Mouse (Mus musculus): ENCODE data around the gene 2900026A02Rik. TPM values are rescaled to one million over a fixed set of nuclear protein-coding genes. Genes with fewer than 3 reads are reported as not detected.

The 2900026A02Rik gene
- polyA plus RNA-seq, 1 experiment: 2.2 TPM

DNA sequence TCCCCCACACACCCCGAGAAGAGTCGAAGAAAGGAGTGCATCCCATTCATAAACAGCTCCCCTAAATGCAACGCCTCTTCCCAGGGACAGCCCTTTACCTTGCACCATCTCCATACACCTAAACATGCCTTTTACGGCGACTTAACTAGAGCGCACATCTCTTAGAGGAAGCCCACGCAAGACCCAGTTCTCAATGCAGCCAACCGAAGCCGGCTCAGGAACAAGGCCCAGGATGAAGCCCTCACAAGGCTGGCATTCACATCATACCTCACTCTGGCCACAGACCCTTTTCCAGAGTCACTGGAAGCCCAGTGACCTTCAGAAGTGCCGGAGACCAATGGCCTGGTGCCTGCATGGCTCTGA is 21.3 kb downstream of the 2900026A02Rik start:
- H3K27ac ChIP-seq (ENCODE audit: control insufficient read depth, insufficient read depth, low read depth, low read length): peak overlapping the region; percentile 69
- peaks cover 11% of the 10 kb centered on the region for H3K4me1 ChIP-seq (ENCODE audit: control insufficient read depth, insufficient read depth, low read length)
- no peaks in the 10 kb centered on the region for H3K36me3 ChIP-seq (ENCODE audit: control insufficient read depth, insufficient read depth, low read length)
- no peak overlapping the region for H3K4me3 ChIP-seq (ENCODE audit: control insufficient read depth, low read depth, low read length)
- no peaks in the 10 kb centered on the region for H3K27me3 ChIP-seq (ENCODE audit: control insufficient read depth, insufficient read depth, low read length)
- TF ChIP-seq POLR2A (IDR thresholded peaks at IDR 0.05; ENCODE audit: control insufficient read depth, low read depth, low read length) (no peak), CTCF (IDR thresholded peaks at IDR 0.05; ENCODE audit: control insufficient read depth, insufficient read depth, insufficient replicate concordance, low read depth, low read length) (no peak)

DNA sequence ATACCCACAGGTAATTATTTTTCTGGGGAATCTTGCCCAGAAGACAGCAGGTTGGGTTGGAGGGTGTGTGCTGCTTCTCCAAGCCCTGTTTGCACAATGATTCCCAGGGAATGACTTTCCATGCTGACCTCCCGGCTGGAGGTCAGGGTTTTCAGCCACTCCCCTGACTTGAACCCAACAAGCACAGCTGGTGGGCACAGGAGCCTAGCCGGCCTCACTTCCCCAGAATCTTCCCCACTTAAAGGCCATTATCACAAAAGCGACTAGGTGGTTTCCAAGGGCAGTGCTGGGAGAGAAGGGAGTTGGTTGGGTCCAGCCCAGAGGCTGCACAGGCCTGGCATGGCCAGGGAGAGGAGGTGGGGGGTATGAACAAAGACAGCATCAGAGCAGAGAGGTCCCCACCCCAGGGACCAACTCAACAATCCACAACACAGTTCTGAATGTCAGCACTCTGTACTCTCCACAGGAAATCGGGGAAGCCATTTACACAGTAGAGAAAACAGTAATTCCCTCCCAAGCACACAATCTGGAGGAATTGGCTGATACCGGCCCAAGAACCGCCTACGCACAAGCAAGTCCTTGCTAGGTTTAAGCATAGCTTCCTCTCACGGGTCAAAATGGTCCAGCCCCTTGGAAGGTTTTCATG is 21.8 kb downstream of the 2900026A02Rik start:
- peaks cover 11% of the 10 kb centered on the region for H3K4me1 ChIP-seq (ENCODE audit: control insufficient read depth, insufficient read depth, low read length)
- TF ChIP-seq CTCF (IDR thresholded peaks at IDR 0.05; ENCODE audit: control insufficient read depth, insufficient read depth, insufficient replicate concordance, low read depth, low read length) (no peak), POLR2A (IDR thresholded peaks at IDR 0.05; ENCODE audit: control insufficient read depth, low read depth, low read length) (no peak)
- peak overlapping the region; percentile 69; the same call in 1 of the 2 replicates for H3K27ac ChIP-seq (ENCODE audit: control insufficient read depth, insufficient read depth, low read depth, low read length)
- H3K4me3 ChIP-seq (ENCODE audit: control insufficient read depth, low read depth, low read length): no peak overlapping the region
- H3K27me3 ChIP-seq (ENCODE audit: control insufficient read depth, insufficient read depth, low read length): no peaks in the 10 kb centered on the region
- H3K36me3 ChIP-seq (ENCODE audit: control insufficient read depth, insufficient read depth, low read length): no peaks in the 10 kb centered on the region

DNA sequence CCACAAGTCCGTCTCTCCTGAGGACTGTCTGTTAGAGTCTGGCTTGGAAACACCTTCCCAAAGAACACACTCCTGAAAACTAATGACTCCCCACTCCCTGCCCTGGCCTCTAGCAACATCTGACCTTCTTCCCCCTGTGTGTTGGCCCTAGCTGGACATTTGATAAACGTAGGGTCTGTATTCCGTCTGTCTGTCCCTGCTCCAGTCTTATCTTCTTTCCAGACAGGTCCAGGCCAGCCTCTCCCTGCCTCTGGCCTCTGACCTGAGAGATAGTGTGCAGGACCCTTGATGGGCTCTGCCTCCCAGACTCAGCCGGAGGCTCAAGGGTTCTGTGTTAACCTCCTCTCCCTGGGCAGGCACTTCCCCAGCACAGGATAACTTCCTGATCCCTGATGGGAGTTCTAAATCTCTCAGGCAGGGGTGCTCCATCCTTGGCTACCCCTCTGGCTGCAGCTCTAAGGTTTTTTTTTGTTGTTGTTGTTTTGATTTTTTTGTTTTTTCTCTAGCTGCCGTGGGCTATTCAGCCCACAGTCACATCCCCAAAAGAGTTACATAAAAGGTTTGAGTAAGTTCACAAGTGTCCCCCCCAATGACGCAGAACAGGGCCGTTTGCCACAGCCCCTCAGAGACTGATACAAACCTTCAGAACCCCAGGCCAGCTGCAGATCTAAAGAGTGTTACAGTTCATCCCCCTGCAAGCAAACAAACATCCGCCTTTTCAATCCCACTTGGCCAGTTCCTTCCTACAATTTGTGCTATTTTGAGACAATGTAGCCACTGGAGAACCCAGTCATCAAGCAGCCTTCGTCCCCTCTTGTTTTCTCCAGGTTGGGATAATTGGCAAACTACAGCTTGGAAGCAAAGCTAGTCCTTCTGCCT is 23.9 kb downstream of the 2900026A02Rik start:
- H3K27me3 ChIP-seq (ENCODE audit: control insufficient read depth, insufficient read depth, low read length): no peaks in the 10 kb centered on the region
- no peaks in the 10 kb centered on the region for H3K36me3 ChIP-seq (ENCODE audit: control insufficient read depth, insufficient read depth, low read length)
- H3K27ac ChIP-seq (ENCODE audit: control insufficient read depth, insufficient read depth, low read depth, low read length): peak overlapping the region; percentile 35; the same call in 1 of the 2 replicates
- TF ChIP-seq POLR2A (IDR thresholded peaks at IDR 0.05; ENCODE audit: control insufficient read depth, low read depth, low read length) (no peak), CTCF (IDR thresholded peaks at IDR 0.05; ENCODE audit: control insufficient read depth, insufficient read depth, insufficient replicate concordance, low read depth, low read length) (no peak)
- no peak overlapping the region for H3K4me3 ChIP-seq (ENCODE audit: control insufficient read depth, low read depth, low read length)
- H3K4me1 ChIP-seq (ENCODE audit: control insufficient read depth, insufficient read depth, low read length): peaks cover 11% of the 10 kb centered on the region

DNA sequence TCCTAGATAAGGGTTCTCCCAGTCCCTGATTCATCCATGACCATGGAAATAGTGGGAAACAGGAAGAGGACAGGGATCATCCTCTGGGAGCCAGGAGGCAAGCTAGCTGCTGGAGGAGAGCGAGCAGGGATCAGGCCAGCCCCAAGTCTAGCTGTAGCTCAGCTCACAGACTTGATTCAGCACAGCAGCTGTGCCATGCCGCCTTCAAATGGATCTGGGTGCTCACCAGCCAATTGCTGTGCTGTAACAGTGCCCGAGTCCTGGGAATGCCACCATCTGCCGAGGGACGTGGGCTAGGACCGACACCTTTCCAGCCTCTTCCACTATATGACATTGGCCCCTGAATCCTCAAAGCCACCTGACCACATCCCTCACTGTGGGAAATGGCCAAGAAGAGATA is 25.1 kb downstream of the 2900026A02Rik start:
- H3K27me3 ChIP-seq (ENCODE audit: control insufficient read depth, insufficient read depth, low read length): no peaks in the 10 kb centered on the region
- peaks cover 14% of the 10 kb centered on the region for H3K4me1 ChIP-seq (ENCODE audit: control insufficient read depth, insufficient read depth, low read length)
- no peaks in the 10 kb centered on the region for H3K36me3 ChIP-seq (ENCODE audit: control insufficient read depth, insufficient read depth, low read length)
- TF ChIP-seq CTCF (IDR thresholded peaks at IDR 0.05; ENCODE audit: control insufficient read depth, insufficient read depth, insufficient replicate concordance, low read depth, low read length): no peak
- TF ChIP-seq POLR2A (IDR thresholded peaks at IDR 0.05; ENCODE audit: control insufficient read depth, low read depth, low read length): no peak
- no peak overlapping the region for H3K4me3 ChIP-seq (ENCODE audit: control insufficient read depth, low read depth, low read length)
- H3K27ac ChIP-seq (ENCODE audit: control insufficient read depth, insufficient read depth, low read depth, low read length): no peak overlapping the region

DNA sequence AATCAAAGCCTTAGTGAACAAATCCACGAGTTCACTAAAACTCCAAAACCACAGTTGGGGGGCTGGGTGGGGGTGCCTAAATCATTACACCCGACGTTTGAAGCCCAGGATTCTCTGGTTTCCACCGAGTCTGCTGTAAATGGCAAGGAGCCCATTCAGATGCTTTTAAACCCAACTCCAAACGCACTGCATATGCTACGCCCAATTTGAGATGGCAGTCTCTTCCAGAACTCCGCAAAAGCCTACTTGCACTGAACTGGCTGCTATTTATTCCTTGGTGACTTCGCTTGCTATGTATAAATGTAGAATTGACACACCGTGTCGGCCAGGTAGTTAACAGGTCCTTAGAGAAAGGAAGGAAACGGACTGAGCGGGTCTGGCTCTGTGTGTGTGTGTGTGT is 25.6 kb downstream of the 2900026A02Rik start:
- TF ChIP-seq CTCF (IDR thresholded peaks at IDR 0.05; ENCODE audit: control insufficient read depth, insufficient read depth, insufficient replicate concordance, low read depth, low read length) (no peak), POLR2A (IDR thresholded peaks at IDR 0.05; ENCODE audit: control insufficient read depth, low read depth, low read length) (no peak)
- Histone ChIP-seq H3K4me3 (ENCODE audit: control insufficient read depth, low read depth, low read length) (no peak overlapping the region), H3K4me1 (ENCODE audit: control insufficient read depth, insufficient read depth, low read length) (peaks cover 14% of the 10 kb centered on the region), H3K27ac (ENCODE audit: control insufficient read depth, insufficient read depth, low read depth, low read length) (no peak overlapping the region), H3K36me3 (ENCODE audit: control insufficient read depth, insufficient read depth, low read length) (no peaks in the 10 kb centered on the region), H3K27me3 (ENCODE audit: control insufficient read depth, insufficient read depth, low read length) (no peaks in the 10 kb centered on the region)

DNA sequence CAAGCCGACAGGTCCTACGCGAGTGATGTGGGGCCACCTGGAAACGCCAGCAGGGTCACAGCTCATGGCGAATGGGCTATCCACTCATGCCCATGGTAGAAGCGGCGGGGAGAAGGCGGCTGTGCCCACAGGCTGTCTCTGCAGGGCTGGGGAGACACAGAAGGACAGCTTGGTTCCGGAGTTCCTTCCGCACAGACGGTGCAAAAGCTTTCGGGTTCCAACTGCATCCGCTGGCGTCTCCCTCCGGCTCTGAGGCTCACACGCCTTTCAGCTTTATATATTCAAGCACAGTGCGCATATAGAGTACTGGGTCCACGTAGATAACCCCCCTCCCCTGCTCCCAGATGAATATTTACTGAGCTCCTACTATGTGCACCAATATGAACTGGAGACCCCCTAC is 27.3 kb downstream of the 2900026A02Rik start:
- Histone ChIP-seq H3K36me3 (ENCODE audit: control insufficient read depth, insufficient read depth, low read length) (no peaks in the 10 kb centered on the region), H3K4me3 (ENCODE audit: control insufficient read depth, low read depth, low read length) (no peak overlapping the region), H3K27ac (ENCODE audit: control insufficient read depth, insufficient read depth, low read depth, low read length) (no peak overlapping the region), H3K4me1 (ENCODE audit: control insufficient read depth, insufficient read depth, low read length) (peaks cover 6% of the 10 kb centered on the region), H3K27me3 (ENCODE audit: control insufficient read depth, insufficient read depth, low read length) (no peaks in the 10 kb centered on the region)
- TF ChIP-seq POLR2A (IDR thresholded peaks at IDR 0.05; ENCODE audit: control insufficient read depth, low read depth, low read length) (no peak), CTCF (IDR thresholded peaks at IDR 0.05; ENCODE audit: control insufficient read depth, insufficient read depth, insufficient replicate concordance, low read depth, low read length) (no peak)

DNA sequence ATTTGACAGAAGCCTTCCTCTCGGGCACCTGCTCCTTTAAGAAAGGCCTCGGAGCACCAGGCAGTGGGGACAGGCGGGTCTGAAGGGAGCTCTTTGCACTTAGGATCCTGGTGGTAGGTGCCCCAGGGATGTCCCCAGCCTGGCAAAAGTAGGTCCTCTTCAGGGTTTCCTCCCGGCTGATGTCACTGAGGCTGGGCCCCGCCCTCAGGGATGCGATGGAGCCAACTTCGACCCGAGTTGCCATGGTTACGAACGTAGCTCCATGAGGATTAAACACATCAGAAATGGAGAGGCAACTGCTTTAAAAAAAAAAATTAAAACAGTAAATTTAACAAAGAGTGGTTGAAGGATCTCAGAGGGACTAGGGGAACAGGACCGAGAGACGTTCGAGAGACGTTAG is 29.1 kb downstream of the 2900026A02Rik start:
- H3K27me3 ChIP-seq (ENCODE audit: control insufficient read depth, insufficient read depth, low read length): no peaks in the 10 kb centered on the region
- peaks cover 3% of the 10 kb centered on the region for H3K4me1 ChIP-seq (ENCODE audit: control insufficient read depth, insufficient read depth, low read length)
- H3K27ac ChIP-seq (ENCODE audit: control insufficient read depth, insufficient read depth, low read depth, low read length): no peak overlapping the region
- no peak overlapping the region for H3K4me3 ChIP-seq (ENCODE audit: control insufficient read depth, low read depth, low read length)
- TF ChIP-seq CTCF (IDR thresholded peaks at IDR 0.05; ENCODE audit: control insufficient read depth, insufficient read depth, insufficient replicate concordance, low read depth, low read length): no peak
- TF ChIP-seq POLR2A (IDR thresholded peaks at IDR 0.05; ENCODE audit: control insufficient read depth, low read depth, low read length): no peak
- no peaks in the 10 kb centered on the region for H3K36me3 ChIP-seq (ENCODE audit: control insufficient read depth, insufficient read depth, low read length)

Data from testis, adult 2 months (tissue).